Mouse (Mus musculus): Measurements from ENCODE around the gene 1700025B11Rik. TPM values are rescaled to one million over a fixed set of nuclear protein-coding genes. Genes with fewer than 3 reads are reported as not detected.

Gene 1700025B11Rik
- not detected in 2 replicates for polyA plus RNA-seq (2015; fragmentation: Nextera tagmentation; extraction: Ambion mirVana)

DNA sequence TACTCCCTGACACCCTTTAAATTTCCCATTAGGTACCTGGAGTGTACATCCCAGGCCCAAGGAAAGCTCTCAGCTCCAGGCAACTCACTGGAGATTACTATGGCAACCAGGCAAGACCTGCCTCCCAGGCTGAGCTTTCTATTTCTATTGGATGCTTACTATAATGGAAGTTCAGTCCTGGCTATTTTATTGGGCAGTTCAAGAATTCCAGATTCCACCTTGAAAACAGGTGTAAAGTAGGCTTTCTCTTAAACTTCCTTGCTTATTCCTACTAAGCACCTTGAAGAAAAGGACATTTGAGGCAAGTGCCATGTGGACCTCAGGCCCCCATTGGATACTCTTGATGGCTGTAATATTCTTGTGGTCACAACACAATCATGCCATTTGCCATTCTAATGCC is at the start of gene 1700025B11Rik:
TSS of gene 1700025B11Rik (minus strand) at position 101 of the 400 bp plus-strand sequence.

GRCm38 (mm10) chr15:77598958-77599357 is 37.3 kb upstream of the 1700025B11Rik start, which contains the start of gene Gm36245:
Gm36245 (plus strand) TSS chr15:77599258.

GRCm38 (mm10) chr15:77595961-77596360 is 34.3 kb upstream of the 1700025B11Rik start, which contains the start of gene Apol10b:
Apol10b (minus strand) TSS chr15:77596125.

GRCm38 (mm10) chr15:77533216-77533615 is 28.5 kb downstream of the 1700025B11Rik start, which contains the start of gene Apol7c:
Apol7c (minus strand) TSS chr15:77533316.

Other genes with a start within 250 kb of the 1700025B11Rik start
- gene Apol7a, start 162.8 kb downstream of the 1700025B11Rik start, polyA plus RNA-seq (2015; fragmentation: Nextera tagmentation; extraction: Ambion mirVana), result not detected in 2 replicates
- 0.22 TPM in 1 of 2 replicates, not detected in the other for gene Apol9a, start 150.8 kb downstream of the 1700025B11Rik start, polyA plus RNA-seq (2015; fragmentation: Nextera tagmentation; extraction: Ambion mirVana)
- not detected in 2 replicates for gene Apol7b, start 114.4 kb downstream of the 1700025B11Rik start, polyA plus RNA-seq (2015; fragmentation: Nextera tagmentation; extraction: Ambion mirVana)
- gene Apol10a, start 84.8 kb downstream of the 1700025B11Rik start, polyA plus RNA-seq (2015; fragmentation: Nextera tagmentation; extraction: Ambion mirVana), result not detected in 2 replicates
- gene Apol11a, start 53.6 kb downstream of the 1700025B11Rik start, polyA plus RNA-seq (2015; fragmentation: Nextera tagmentation; extraction: Ambion mirVana), result not detected in 2 replicates
- 0.06 and 0.15 TPM in 2 replicates for gene Apol7c, start 28.6 kb downstream of the 1700025B11Rik start, polyA plus RNA-seq (2015; fragmentation: Nextera tagmentation; extraction: Ambion mirVana)
- gene Apol10b, start 34.2 kb upstream of the 1700025B11Rik start, polyA plus RNA-seq (2015; fragmentation: Nextera tagmentation; extraction: Ambion mirVana), result 0.12 and 0.15 TPM in 2 replicates
- not detected in 2 replicates for gene Gm36245, start 37.4 kb upstream of the 1700025B11Rik start, polyA plus RNA-seq (2015; fragmentation: Nextera tagmentation; extraction: Ambion mirVana)
- gene Apol11b, start 81.4 kb upstream of the 1700025B11Rik start, polyA plus RNA-seq (2015; fragmentation: Nextera tagmentation; extraction: Ambion mirVana), result not detected in 2 replicates
- gene Apol7e, start 137.0 kb upstream of the 1700025B11Rik start, polyA plus RNA-seq (2015; fragmentation: Nextera tagmentation; extraction: Ambion mirVana), result not detected in 2 replicates
- gene Apol9b, start 167.1 kb upstream of the 1700025B11Rik start, polyA plus RNA-seq (2015; fragmentation: Nextera tagmentation; extraction: Ambion mirVana), result not detected in 2 replicates
- gene Apol8, start 195.1 kb upstream of the 1700025B11Rik start, polyA plus RNA-seq (2015; fragmentation: Nextera tagmentation; extraction: Ambion mirVana), result not detected in 2 replicates

Data from skeletal muscle tissue, postnatal 0 days (tissue).